Mouse (Mus musculus) liver, adult (tissue): ENCODE results near the gene Fam180a.

ENCODE experiments used
- GATA4 ChIP-seq: IDR thresholded peaks from 2 replicates; pipeline ENCODE4 v1.6.1; 2014; ENCODE audit warnings: mild to moderate bottlenecking, low read length; ENCODE audit not compliant: insufficient replicate concordance

The Fam180a gene

GRCm38 (mm10) chr6:35279306-35279705 lies 46.6 kb downstream of the Fam180a start:
- no peak for TF ChIP-seq GATA4

- TF ChIP-seq GATA4 = no peak
Observed at GRCm38 (mm10) chr6:35277903-35278587, 47.9 kb downstream of the Fam180a start.

- no peak for TF ChIP-seq GATA4
Observed at GRCm38 (mm10) chr6:35273391-35274082, 52.4 kb downstream of the Fam180a start.

- no peak for TF ChIP-seq GATA4
Observed at GRCm38 (mm10) chr6:35271868-35272765, 53.8 kb downstream of the Fam180a start.

GRCm38 (mm10) chr6:35271094-35271855 lies 54.7 kb downstream of the Fam180a start:
- TF ChIP-seq GATA4 = no peak

- no peak for TF ChIP-seq GATA4
Observed at GRCm38 (mm10) chr6:35269643-35270042, 56.3 kb downstream of the Fam180a start.

- TF ChIP-seq GATA4 = no peak
Observed at GRCm38 (mm10) chr6:35268711-35269110, 57.2 kb downstream of the Fam180a start.

- no peak for TF ChIP-seq GATA4
Observed at GRCm38 (mm10) chr6:35265580-35266278, 60.2 kb downstream of the Fam180a start.
